Mouse (Mus musculus): ENCODE measurements around the gene Stab2.

The Stab2 gene

DNA sequence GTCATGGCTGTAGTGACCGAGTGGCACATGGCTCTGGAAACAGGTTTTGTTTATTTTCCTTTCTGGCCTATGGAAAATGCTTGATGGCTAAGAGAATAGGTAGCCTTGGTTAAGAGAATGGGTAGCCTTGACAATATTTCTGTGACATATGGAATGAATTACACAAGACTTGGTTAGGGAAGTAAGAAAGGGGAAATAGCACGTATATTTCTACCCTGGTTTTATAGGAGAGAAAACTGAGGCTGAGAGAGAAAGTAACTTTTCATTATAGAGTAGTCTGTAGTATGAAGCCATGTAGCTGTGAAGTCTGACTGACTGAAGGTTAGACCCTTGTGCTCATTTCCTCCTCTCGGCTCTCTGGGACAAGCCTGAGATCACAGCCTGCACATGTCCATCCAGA, 180.9 kb downstream of the Stab2 start:
- DNase-seq (ENCODE audit: low read depth, low spot score), result no peak

DNA sequence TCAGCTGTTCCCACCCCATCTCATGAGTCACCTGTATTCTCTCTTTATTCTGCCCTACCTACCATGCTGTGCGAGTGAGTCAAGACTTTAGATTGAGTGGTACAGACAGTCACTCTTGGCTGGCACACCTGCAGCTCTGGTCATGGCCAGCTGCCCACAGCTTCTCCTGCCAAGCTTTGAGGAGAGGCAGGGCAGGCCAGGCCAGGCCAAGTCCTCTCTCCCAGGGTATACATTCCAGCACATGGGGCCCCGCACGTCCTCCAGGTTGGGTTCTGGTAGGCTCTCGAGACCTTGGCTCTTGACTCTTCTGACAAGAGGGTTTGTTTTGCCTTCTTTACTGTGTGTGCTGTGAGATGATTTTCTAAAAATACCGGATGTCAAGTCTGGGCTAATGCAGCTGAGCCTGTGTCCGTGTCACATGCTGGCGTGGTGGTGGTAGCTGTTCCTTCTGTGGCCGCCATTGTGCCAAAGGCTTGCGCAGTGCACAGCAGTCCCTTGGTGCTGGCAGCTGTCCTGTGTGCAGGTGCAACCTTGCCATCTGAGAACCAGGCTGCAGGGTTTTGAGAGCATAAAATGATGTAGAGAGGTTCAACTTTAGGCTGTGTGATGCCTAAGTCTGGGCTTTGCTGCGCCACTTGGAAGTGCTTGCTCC, 181.8 kb downstream of the Stab2 start:
- DNase-seq (ENCODE audit: low read depth, low spot score), result peak; percentile 85

DNA sequence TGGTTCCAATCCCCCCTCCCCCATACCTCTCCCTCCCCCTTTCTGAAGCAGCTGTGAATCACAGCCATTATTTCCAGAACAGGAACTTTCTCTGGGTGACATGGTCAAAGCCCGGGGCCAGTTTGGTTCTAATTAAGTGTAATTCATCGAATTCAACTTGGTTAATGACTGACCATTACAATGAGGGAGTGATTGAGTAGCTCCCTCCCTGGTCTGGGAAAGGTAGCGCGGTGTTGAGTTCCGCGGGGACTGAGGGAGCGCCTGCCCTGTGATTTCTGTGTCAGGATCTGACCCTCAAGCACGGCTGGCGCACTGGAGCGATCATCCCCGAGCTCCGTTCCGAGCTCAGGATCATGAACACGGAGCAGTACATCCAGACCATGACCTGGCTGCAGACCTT, 183.0 kb downstream of the Stab2 start:
- no peak for DNase-seq (ENCODE audit: low read depth, low spot score)

DNA sequence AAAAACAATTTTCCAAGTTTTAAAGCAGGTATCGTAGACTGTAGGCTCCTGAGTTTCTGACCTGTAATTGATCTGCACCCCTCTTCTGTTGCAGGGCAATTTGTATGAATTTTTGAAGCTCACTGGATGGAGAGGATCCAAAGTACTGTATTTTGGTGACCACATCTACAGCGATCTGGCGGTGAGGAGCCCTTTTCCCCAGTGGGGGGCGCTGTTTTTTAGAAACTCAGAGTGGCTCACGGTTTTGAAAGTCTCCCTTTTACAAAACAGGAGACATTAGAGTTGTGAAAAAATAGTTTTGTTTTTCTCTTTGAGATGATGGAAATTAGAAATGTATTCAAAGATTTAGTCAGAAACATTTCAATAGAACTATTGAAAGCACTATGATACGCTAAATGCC, 183.7 kb downstream of the Stab2 start:
- no peak for DNase-seq (ENCODE audit: low read depth, low spot score)

DNA sequence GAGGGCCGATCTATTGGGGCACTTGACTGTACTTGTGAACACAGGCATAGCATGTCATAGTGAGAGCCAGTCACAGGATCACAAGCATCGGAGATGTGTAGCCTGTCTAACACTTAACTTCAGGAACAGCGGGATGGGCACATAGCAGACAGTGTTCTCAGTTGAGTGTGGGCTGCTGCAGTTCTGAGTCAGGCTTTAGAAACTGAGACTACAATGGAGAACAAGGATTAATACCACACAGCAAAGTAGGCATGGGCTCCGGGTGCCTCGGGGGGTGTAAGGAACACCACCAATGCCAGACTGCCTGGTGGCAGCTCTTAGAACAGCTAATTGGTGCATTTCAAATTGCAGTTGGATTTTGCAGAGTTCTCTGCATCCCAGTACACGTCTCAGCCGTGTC, 186.8 kb downstream of the Stab2 start:
- DNase-seq (ENCODE audit: low read depth, low spot score), result no peak

DNA sequence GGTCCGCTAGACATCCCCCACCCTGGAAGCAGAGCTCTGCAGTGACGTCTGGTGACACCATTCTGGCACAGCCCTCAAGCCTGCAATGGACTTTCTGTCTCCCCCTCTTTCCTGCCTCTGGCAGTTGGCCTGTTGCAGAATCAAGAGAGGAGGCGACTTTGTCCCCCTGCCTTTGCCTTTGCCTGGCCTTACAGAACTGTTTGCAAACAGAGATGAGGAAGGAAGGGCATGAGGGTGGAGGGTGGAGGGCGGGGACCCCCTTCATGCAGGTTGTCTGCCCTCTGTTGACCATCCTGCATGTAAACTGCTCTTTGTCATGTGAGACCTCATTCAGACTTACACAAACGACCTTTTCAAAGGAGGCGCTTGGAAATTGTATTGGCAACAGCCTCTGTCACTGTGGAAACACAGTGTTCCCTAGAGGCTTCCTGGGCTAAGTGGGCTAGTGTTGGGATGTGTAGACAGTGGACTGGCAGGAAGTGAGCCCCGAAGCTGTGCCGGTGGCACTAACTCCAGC, 188.1 kb downstream of the Stab2 start:
- DNase-seq (ENCODE audit: low read depth, low spot score), result peak; percentile 25

DNA sequence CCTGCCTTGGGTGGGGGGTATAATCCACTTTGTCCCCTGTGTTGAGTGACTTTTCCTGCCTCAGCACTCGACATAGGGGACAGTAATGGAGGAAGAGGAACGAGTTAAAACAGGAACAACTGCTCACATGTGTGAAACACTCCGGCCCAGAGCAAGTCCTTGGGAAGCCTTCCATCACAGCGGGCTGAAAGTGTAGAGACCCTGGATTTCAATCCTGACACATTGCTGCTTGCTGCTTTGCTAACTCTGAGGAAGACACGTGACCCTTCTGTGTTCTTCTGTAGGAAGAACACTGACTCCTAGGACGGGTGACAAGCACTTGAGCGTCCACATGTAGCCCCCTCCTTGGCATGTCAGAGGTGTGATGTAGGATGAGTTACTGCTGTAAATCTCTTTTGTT, 192.7 kb downstream of the Stab2 start:
- DNase-seq (ENCODE audit: low read depth, low spot score), result no peak

DNA sequence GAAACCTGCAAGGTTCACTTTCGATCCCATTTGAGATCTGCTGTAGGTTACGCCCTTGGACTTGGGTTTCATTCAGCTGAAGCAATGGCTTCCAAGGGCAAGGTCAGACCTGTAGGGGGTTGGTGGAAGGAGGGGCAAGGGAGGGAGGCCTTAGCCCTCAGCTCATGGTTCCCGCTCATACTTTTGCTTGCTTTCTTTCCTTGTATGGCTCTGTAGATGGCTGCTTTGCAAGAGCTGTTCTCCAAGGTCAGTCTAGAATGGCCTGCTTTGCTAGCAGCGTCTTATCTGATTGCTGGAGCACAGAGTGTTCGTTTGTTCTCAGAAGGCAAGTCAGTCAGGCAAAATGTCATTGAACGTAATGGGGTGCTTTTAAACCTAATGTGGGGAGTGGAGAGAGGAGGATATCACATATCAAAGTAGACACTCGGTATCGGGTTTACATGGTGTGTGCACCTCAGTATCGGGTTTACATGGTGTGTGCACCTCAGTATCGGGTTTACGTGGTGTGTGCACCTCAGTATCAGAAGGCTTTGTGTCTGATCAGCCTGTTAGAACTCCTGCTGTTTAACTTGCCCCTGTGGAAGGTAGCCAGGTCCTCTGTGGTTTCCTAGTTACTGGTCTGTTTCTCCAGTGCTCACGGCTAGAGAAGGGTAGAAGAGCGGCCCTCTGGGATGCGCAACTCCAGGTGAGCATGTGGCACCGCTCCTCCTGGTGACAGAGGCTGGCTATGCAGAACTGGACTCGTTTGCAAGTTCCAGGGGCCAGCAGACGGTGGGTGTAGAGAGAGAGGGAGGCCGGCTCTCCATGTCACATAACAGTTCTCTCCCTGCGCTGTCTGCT, 193.3 kb downstream of the Stab2 start:
- DNase-seq (ENCODE audit: low read depth, low spot score), result no peak

DNA sequence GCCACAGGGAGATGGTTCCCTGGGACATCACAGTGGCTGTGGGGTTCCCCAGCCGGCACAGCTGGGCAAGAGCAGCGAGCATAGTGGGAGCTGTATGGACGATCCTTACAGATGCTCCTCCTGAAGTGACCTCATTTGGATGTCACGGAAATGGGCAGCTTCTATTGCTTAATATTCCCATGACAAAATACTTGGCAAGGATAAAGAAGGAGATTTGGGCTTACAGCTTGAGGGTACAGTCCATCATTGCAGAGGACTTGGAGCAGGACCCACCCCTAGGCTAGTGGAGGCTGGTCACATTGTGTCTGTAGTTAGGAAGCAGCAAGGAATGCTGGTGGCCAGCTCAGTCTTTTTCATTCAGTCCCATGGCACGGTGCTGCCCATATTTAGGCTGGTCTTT, 197.2 kb downstream of the Stab2 start:
- no peak for DNase-seq (ENCODE audit: low read depth, low spot score)

DNA sequence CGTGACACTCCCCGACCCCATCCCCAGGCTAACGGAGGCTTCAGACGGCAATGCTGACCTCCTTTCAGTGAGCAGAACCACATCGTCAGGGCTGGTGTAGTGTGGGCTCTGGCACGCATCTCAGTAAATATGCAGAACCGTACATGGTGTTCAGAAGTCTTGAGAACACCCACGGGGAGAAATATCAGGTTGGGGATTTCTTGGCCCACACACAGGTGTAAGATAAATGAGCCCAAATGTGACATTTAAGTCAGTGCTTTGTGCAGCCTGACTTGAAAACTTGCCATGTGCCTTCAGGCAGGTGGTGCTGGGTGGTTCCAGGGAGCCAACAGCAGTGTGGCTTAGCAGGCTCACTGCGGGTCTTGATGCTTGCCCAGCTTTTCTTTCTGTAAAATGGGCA, 197.8 kb downstream of the Stab2 start:
- peak; percentile 94 for DNase-seq (ENCODE audit: low read depth, low spot score)

DNA sequence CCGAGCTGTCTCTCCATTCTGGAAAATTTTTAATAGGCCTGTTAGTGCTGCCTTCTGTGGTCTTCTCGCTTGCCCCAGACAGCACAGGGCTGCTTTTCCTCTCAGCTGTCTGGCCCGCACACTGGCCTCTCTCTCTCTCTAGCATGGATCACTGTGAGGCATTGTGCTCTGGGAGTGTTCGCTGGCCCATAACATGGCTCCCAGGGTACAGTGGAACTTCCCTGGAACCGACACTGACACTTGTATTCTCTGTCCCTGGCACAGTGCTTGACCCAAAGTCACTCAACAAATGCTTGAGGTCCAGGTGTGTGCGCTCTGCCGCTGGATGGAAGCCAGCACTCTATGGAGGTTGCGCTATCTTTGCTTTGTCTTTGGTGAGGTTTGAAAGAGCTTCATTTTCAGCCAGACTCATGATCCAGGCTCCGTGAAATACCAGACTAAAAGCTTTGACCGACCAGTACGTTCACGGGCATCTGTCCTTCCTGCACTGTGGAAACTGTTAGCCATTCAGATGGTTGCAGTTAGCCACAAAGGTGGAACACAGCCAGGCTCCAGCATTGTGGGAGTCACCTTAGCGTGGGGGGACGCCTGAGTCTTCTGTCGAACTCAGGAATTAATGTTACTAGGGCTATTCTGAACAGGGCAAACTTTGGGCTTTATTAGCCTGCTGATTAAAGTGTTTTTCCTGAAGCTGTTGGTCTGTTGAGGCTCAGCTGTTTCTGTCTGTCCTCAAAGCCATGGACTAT, 199.6 kb downstream of the Stab2 start:
- no peak for DNase-seq (ENCODE audit: low read depth, low spot score)

DNA sequence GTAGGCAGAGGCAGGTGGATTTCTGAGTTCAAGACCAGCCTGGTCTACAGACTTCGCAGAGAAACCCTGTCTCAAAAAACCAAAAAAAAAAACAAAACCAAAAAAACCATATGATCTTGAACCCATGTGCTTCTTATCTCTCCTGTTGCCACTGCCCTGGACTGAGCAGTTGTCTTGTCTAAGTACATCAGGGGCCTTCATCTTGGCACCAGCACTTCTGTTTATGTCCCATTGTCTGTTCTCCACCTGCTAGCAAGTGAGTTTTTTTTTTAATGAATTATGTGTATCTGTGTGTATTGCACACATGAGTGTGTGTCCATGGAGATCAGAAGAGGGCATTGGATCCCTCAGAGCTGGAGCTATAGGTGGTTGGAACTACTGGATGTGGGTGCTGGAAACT, 200.5 kb downstream of the Stab2 start:
- no peak for DNase-seq (ENCODE audit: low read depth, low spot score)

DNA sequence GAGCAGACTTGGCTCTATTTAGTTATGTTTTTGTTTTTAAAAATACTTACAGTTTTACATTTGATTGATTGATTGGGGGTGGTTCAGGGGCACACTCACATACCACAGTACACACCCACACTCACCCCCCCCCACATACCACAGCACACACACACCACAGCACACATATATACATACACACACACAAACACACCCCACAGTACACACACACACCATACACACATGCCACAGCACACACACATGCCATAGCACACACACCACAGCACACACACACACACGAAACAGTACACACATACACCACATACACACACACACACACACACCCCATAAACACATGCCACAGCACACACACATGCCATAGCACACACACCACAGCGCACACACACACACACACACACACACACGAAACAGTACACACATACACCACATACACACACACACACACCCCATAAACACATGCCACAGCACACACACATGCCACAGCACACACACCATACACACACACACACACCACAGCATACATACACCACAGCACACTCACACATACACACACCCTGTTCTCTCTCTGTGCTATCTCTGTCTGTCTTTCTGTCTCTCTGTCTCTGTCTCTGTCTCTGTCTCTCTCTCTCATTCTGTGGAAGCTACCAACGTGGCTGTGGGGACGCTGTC, 211.6 kb downstream of the Stab2 start:
- DNase-seq (ENCODE audit: low read depth, low spot score), result no peak

DNA sequence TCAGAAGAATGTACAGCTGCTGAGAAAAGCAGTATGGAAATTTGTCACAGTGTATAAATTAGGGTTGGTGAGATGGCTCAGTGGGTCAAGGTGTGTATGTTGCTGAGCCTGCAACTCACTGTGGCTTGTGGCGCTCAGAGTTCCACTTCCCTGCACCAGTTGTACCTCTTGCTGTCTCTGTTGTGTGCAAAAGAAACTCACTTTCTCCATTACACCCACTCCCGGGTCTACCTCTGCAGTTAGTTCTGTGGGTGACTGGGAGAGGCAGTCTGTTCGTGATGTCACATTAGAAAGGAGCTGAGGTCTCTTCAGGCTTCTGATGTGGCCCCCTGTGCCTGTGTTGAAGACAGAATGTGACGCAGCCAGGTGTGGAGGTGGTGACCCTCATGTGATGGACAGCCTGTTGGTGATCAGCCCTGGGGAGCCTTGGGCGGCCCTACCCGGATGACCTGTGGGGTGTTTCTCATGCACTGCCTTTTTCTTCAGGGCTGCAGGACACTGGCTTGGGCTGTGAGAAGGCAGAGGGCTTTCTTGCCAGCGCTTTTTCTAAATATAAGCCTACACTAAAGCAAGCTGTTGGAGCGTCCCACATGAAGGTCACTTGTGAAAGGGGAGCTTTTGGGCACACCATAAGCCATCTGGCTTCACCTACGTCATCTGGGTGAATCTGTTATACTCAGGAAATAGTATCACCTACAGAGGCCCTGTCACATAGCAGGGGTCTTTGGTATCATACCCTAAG, 212.9 kb downstream of the Stab2 start:
- peak; percentile 91 for DNase-seq (ENCODE audit: low read depth, low spot score)

DNA sequence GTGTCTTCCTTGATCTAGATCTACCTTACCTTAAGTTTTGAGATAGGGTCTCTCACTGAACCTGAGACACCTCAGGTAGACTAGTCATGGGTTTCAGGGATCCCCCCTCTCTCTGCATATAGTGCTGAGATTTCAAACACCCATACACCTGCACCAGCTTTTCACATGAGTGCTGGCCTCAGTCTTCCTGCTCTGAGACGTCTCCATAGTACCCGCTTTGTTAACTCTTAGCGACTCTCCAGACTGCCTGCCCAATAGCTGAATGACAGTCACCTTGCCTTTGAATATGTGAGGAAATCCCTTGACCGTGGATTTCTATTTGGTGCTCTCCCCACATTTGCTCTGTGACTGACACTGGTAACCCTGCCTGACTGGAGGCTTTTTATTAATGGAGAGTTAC, 213.6 kb downstream of the Stab2 start:
- DNase-seq (ENCODE audit: low read depth, low spot score), result no peak

DNA sequence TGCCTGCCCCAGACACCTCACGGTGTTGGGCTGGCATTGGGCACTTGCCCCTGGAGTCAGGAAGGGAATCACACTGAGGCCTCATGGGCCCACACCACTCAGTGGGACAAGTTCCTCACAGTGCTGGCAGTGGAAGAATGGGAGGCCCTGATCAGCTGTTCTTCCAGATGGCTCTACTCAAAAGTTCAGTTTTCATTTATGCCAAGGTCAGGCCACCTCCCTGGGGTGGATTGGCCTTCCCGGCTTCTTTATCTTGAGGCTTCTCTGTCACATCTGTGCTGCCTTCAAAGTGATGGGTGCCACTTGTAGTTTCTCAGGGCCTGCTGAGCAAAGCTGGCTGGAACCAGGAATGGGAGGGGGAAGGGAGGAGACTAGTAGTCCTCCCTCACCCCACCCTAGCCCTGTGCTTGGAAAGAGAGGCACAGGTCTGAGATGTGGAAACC, 214.3 kb downstream of the Stab2 start:
- peak; percentile 32 for DNase-seq (ENCODE audit: low read depth, low spot score)

DNA sequence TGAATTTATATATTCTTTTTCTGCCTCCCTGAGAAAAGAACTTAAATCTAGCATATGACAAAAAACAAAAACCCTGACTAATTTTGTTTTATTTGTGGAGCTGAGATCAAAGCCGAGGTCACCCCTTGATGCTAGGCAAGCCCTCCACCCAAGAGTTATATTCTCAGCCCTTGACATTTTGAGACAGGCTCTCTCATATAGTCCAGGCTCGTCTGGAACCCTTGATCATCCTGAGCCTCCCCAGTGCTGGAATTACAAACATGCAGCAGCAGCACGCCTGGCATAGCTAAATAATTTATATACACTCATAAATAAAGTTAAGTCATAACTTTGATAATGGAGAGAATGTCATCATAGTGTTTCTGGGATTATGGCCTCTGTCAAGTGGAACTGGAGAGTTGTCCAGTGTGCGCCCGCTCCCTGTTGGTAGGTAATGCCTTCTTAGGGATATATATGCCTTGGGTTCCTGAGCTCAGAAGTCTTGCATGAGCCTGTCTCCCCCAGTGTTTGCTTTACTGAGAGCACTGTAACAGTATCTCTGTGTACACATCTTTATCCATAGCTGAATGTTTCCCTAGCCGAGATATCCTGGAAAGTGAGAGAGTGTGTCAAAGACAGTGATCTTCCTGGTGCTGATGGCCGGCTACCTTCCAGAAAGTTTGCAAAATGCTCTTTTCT, 216.2 kb downstream of the Stab2 start:
- no peak for DNase-seq (ENCODE audit: low read depth, low spot score)
